Mouse (Mus musculus) megakaryocyte, embryonic 14.5 days (primary cell): ENCODE results near the gene Gm42791.

Experiments used
- FLI1 ChIP-seq: IDR thresholded peaks from 2 replicates; pipeline ENCODE4 v1.6.1; 2012; ENCODE audit warnings: low read length, inconsistent platforms, mixed read lengths
- GATA1 ChIP-seq: IDR thresholded peaks from 3 replicates; pipeline ENCODE4 v1.6.1; 2012; ENCODE audit warnings: mixed read lengths, low read length, inconsistent platforms, borderline replicate concordance

GRCm38 (mm10) chr5:148995962-148996708 is 1.2 kb upstream of the Gm42791 start:
- TF ChIP-seq GATA1 (no peak), FLI1 (no peak)
